Comparison of ENCODE assay signal across 17 mouse cellular contexts in genomic region chr17:87567475-87567874, GRCm38 (mm10).
"Had no signal": no experiment of that assay in that cellular context is flagged by ENCODE, and none has a peak within 500 bp of the region (broad histone marks: within the 10 kb centered on the region; RNA-seq: fewer than 3 reads in every experiment).

No protein-coding gene starts in this region.

- H3K36me3 ChIP-seq: limb, embryonic 10.5 days; limb, embryonic 13.5 days; midbrain, embryonic 10.5 days; midbrain, embryonic 13.5 days had no signal

- H3K9me3 ChIP-seq: limb, embryonic 10.5 days; limb, embryonic 13.5 days; megakaryocyte, embryonic 14.5 days; midbrain, embryonic 10.5 days; midbrain, embryonic 13.5 days had no signal

- H3K4me3 ChIP-seq: layer of hippocampus, adult 2 months; limb, embryonic 10.5 days; limb, embryonic 13.5 days; megakaryocyte, embryonic 14.5 days; midbrain, embryonic 10.5 days; midbrain, embryonic 13.5 days had no signal

- H3K4me2 ChIP-seq: limb, embryonic 13.5 days; lung, embryonic 14.5 days; midbrain, embryonic 13.5 days had no signal

- H3K9ac ChIP-seq: limb, embryonic 13.5 days; liver, embryonic 14.5 days; liver, postnatal 0 days; lung, embryonic 14.5 days; midbrain, embryonic 13.5 days had no signal

- H3K27ac ChIP-seq: kidney, postnatal 0 days; layer of hippocampus, adult 2 months; limb, embryonic 10.5 days; limb, embryonic 13.5 days; liver, embryonic 14.5 days; midbrain, embryonic 10.5 days; midbrain, embryonic 13.5 days had no signal

- ATAC-seq: liver, postnatal 0 days; lung, postnatal 0 days; midbrain, embryonic 13.5 days; midbrain, embryonic 16.5 days had no signal

- DNase-seq: layer of hippocampus, adult 9-11 months; liver, postnatal 0 days; right cerebral cortex, postnatal 4 days; spleen, adult 18-20 months; thymus, adult 18-20 months; thymus, postnatal 36 days had no signal
